Mouse (Mus musculus): ENCODE data around the gene Gm17783.
"Not testable (repeated sequence)": the region's sequence is repeated elsewhere in the genome, so short reads cannot be mapped to it uniquely, and the experiment has no call there.

The Gm17783 gene

DNA sequence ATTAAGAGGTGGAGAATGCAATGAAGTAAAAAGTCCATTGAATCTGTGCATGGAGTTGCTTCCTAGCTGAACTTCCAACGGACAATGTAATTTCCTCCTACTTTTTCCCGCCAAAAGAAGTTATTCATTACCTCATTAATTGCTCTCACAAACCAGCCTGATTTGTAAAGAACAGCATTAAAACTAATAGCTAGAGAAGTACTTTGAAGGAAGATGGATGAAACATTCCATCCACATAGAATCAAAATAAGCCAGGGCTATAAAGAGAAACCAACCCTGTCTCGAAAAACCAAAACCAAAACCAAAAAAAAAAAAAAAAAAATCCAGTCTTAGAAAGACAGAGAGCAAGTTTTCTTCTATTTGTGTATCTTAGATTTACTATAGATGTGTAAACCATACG, at the start of gene Gm17783:
Gm17783 (minus strand) TSS at position 101 of the 400 bp plus-strand sequence.
- in situ Hi-C loops (cut with MboI; ENCODE audit: unreplicated experiment in 2 of 2), result no loop called here

DNA sequence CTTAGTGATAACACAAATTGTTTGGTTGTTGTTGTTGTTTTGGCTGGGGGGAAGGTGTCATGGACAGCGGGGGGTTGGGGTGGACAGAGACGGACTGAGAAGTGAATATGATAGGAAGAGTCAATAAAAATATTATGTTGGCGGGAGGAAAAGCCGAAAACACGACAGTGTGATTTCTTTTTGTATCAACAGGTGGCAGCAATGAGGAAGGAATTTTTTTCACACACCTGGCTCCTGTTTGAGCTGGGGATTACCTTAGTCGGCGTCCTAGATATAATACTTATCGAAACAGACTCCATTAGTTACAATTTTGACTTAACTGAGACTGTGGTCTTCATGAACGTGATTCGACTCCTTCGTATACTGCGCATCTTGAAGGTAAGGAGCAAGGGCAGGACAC, 48.0 kb upstream of the Gm17783 start:
- in situ Hi-C loops (cut with MboI; ENCODE audit: unreplicated experiment in 2 of 2), result loop anchor here (5.0 to 25.0 kb wide), 6 partner anchors 52 to 388 kb away; partner anchors contain the start of gene Phldb2 (in 1 of the 2)

DNA sequence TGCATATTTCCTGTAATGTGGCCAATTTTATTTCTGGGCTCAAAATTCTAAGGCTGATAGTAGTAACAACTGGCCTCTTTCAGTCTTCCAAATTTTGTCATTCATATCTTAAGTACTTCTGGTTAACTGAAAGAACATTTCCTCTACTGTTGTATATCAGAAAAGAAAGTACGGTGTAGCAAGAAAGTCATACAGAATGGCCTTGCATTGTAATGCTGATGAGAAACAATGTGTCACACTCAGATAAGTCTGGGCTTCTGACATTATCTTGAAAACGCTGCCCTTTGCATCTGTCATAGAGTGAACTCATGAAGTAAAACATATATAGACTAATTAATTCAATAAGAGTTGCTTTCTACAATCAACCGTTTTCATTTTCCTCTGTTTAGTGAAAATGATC, 40.5 kb upstream of the Gm17783 start:
- in situ Hi-C loops (cut with MboI; ENCODE audit: unreplicated experiment in 2 of 2), result no loop called here

DNA sequence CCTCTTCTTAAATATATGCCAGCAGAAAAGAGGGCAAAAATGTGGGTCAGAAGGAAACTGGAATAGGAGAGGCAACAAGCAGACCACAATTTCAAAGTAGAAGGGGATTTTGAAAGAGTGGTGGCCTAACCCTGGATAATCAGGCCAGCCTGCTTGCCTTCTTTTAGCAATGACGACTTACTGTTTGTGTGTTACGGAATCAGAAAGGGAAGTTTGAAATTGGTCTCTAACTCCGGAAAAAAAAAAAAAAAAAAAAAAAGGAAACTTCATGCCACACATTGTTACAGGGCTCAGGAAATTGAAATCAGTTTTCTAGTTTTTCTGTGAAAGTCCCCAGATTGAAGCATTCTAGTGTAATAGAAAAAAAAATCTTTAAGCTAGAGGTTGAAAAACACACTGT, 29.9 kb upstream of the Gm17783 start:
- in situ Hi-C loops (cut with MboI; ENCODE audit: unreplicated experiment in 2 of 2), result no loop called here

DNA sequence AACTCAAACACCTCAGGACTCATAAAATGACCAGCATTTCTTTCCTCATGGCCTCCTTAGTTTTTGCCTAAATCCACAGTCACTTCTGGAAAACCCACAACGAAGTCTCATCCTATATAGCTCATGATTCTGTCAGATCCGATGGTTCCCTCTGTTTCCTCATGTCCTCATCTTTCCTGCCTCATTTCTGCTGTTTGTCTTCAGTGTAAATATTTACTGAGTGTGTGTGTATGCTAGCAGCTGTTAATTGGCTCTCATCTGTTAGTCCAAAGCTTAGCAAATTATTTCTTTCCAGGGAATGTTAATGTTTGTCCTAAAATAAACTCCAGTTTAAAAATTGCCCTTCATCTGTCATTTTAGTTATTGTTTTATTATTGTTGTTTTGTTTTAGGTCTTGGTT, 19.7 kb upstream of the Gm17783 start:
- in situ Hi-C loops (cut with MboI; ENCODE audit: unreplicated experiment in 2 of 2), result no loop called here

DNA sequence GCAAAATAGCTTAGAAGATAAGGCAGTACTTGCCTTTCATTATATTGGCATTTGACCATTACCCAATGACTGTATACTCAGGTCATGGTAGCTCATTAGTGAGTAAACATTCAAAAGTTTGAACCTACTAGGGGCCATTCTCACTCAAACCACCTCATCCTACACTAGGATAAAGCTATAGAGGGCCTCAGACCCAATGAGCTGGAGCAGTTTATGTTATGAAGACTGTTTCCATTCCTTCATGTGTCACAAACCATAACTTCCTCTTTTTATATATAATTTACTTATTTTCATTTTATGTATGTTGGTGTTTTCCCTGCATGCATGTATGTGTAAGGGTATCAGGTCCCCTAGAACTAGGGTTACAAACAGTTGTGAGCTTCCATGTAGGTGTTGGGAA, 16.1 kb upstream of the Gm17783 start:
- in situ Hi-C loops (cut with MboI; ENCODE audit: unreplicated experiment in 2 of 2), result no loop called here

DNA sequence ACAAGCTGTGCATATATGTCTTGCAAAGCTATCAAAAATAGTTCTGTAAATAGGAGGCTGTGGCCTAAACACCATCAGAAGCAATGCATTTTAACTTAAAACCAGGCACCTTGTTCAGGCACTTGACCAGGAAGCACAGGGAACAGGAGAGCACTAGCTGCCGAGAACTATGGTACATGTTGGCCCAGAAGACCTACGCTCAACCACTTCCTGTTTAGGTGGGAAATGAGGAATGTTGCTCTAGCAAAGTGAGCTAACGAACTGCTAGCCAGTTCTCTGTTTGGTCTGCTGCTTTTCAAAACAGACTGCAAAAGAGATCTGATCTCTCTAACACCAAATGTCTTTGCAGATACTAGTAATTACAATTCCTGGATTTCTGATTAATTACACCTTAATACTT, 12.5 kb upstream of the Gm17783 start:
- in situ Hi-C loops (cut with MboI; ENCODE audit: unreplicated experiment in 2 of 2), result no loop called here

DNA sequence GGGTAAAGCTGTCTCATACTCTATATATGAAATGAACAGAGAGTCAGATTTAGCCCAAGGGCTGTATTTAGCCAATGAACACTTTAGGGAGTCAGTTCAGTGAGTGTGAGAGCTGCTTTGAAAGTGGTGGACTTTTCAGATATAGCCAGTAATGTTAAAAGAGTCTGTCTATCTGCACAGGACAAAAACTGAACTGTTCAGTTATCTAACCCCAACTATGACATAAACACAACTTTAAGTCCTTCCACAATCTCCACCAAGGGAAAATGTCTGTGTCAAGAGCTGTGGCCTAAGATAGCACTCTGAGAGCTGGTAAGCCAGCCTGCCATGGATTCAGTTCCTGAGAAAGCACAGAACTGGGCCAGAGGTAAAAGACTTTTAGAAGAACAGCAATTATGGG, 10.3 kb upstream of the Gm17783 start:
- in situ Hi-C loops (cut with MboI; ENCODE audit: unreplicated experiment in 2 of 2), result no loop called here

DNA sequence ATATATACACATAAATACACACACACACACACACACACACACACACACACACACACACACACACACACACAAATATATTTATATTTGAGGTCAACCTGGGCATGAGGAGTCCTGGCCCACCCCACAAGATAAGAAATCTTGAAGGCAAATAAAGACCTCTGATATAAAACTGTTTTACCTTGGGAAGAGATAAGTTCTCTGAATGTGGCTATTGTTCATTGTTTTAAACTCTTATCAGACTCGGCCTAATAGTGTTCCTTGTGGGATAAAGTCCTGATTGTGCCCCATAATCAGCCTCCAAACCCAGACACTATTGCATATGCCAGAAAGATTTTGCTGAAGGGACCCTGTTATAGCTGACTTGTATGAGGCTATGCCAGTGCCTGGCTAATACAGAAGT, 6.5 kb upstream of the Gm17783 start:
- in situ Hi-C loops (cut with MboI; ENCODE audit: unreplicated experiment in 2 of 2), result not testable (repeated sequence)

DNA sequence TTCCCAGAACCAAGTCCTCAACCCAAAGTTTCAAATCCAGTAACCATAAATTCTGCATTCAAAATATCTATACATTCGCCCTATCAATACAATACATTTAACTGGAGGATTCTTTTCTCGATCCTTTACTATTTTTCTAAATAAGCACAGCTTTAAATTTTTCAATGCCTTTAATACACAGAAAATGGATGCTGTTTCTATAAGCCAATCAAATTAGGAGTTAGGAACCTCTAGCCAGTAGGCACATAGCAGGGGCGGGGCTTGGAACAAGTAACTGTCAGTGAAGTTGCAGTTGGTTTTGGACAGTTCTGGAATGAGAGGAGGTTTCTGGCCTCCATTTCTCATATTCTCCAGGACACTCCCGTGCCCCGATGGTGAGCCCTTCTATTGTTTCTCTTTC, 3.2 kb upstream of the Gm17783 start, which contains the start of gene Slc9c1:
Slc9c1 (plus strand) TSS at position 301 of the 400 bp plus-strand sequence.
- in situ Hi-C loops (cut with MboI; ENCODE audit: unreplicated experiment in 2 of 2), result no loop called here

DNA sequence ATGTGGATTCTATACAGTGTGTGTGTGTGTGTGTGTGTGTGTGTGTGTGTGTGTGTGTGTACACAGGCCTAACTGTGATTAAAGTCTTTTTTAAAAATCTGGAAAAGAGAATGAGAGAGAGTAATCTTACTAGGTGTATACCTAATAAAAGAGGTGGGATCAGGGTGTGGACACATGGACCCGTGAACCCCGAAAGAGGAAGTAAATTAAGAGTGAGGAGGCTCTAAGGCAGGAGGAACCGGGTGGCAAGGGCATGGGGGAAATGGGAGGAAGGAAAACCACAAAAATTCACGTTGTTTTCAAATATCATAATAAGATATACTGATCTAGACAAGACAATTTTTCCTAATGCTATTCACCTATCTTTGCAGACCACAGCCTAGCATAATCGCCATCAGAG, 6.3 kb downstream of the Gm17783 start:
- in situ Hi-C loops (cut with MboI; ENCODE audit: unreplicated experiment in 2 of 2), result no loop called here

DNA sequence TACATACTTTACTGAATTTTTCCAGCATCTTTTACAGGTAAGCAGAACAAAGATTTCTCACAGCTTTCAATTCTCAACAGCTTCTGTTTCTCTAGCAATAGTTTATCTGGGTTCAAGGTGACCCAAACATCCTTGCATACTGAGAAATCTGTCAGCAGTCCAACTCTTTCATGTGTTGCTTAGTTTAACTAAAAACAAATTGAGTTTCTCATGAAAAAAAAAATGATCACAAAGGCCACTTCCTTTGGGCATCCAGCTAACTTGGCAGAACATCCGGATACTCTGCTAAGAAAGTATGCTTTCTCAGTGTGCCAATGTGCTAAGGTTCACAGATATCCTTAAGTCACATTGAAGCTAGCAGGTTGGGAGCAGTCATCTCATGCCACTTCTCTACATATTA, 36.5 kb downstream of the Gm17783 start:
- in situ Hi-C loops (cut with MboI; ENCODE audit: unreplicated experiment in 2 of 2), result no loop called here

DNA sequence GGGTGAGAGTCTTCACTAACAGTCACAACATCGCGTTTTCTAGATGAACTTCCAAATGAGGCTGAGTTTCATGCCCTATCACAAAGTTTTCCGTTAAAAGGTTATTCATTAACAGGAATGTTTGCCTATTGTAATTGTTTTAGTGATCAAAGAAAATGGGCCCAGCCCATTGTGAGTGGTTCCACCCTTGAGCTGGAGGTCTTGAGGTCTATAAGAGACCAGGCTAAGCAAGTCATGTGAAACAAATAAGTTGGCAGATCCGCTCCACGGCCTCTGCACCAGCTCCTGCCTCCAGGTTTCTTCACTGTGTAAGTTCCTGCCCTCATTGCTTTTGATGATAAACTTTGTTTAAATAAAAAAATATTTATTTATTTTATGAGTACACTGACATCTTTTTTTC, 38.9 kb downstream of the Gm17783 start, which contains the start of gene Gm609:
Gm609 (minus strand) TSS at position 43 of the 400 bp plus-strand sequence.
- in situ Hi-C loops (cut with MboI; ENCODE audit: unreplicated experiment in 2 of 2), result no loop called here

DNA sequence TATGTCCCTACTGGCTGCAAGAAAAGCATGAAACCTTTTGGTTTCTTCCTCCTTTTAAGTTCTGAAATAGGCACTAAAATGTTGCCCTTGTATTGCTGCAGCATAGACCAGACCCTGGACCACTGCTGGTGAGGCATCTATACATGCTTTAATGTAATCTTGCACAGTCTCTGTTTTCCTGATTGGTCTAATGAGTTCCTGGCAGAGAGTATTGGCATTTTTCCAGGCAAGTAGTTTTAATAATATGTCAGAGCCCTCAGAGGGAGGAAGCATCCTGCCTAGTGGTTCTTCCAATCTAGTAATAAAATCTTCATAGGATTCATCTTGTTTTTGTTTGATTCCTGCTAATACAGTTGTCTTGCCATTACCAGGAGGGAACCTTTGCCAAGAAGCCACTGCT, 54.9 kb downstream of the Gm17783 start:
- in situ Hi-C loops (cut with MboI; ENCODE audit: unreplicated experiment in 2 of 2), result no loop called here

DNA sequence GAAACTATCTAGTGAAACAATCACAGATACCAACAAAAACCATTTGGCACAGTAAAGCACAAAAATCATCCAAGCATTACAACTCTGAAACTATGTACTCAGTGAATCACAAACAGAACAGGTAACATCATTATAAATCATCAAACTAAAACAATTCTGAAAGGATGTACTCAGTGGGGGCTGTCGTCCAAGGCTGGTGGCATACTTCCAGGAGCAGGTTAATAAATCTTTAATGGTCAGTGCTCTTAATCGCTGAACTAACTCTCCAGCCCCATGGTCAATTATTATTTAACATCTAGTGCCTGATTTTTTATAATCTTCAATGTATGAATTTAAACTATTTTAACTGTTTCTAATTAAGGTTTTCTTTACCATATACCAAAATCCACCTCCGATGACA, 60.0 kb downstream of the Gm17783 start:
- in situ Hi-C loops (cut with MboI; ENCODE audit: unreplicated experiment in 2 of 2), result not testable (repeated sequence)

Measured in v-Abl transformed pro-B cells (cell line).